Mouse (Mus musculus) CD4-positive helper T cell, adult 2 months (primary cell): ENCODE measurements at regions not wholly inside any gene's neighbourhood (a gene's known extent, or its start where the extent isn't known, plus 50 kb on each side); places are given as distances from the start of the nearest gene placed in this dataset.

Experiments used
- DNase-seq: peaks from one replicate; pipeline ENCODE4 v3.0.0-alpha.2; 2012; ENCODE audit warnings: low read depth, missing footprints, low spot score

- DNase-seq = peak; percentile 66
Measured at GRCm38 (mm10) chr3:130887540-130888312, 157.5 kb upstream of the Rpl34 start.

GRCm38 (mm10) chr3:130885974-130886373 is 155.8 kb upstream of the Rpl34 start:
- no peak for DNase-seq

GRCm38 (mm10) chr3:130884393-130884792 is 154.2 kb upstream of the Rpl34 start:
- no peak for DNase-seq

GRCm38 (mm10) chr3:130883928-130884327 is 153.7 kb upstream of the Rpl34 start:
- DNase-seq = no peak

- DNase-seq = no peak
Measured at GRCm38 (mm10) chr3:130883319-130883718, 153.1 kb upstream of the Rpl34 start.

GRCm38 (mm10) chr3:130880482-130880881 is 150.3 kb upstream of the Rpl34 start:
- DNase-seq = no peak

- peak; percentile 29 for DNase-seq
Measured at GRCm38 (mm10) chr3:130879463-130879862, 149.3 kb upstream of the Rpl34 start.

GRCm38 (mm10) chr3:130878834-130879233 is 148.6 kb upstream of the Rpl34 start:
- DNase-seq = no peak

- no peak for DNase-seq
Measured at GRCm38 (mm10) chr3:130877981-130878380, 147.8 kb upstream of the Rpl34 start.

GRCm38 (mm10) chr3:130873745-130874144 is 143.5 kb upstream of the Rpl34 start:
- no peak for DNase-seq

GRCm38 (mm10) chr3:130866952-130867632 is 136.9 kb upstream of the Rpl34 start:
- DNase-seq = no peak

- no peak for DNase-seq
Measured at GRCm38 (mm10) chr3:130864783-130865182, 134.6 kb upstream of the Rpl34 start.

- no peak for DNase-seq
Measured at GRCm38 (mm10) chr3:130863376-130863775, 133.2 kb upstream of the Rpl34 start.

- no peak for DNase-seq
Measured at GRCm38 (mm10) chr3:130860315-130860714, 130.1 kb upstream of the Rpl34 start.

GRCm38 (mm10) chr3:130853866-130854265 is 123.7 kb upstream of the Rpl34 start:
- DNase-seq = no peak

- DNase-seq = no peak
Measured at GRCm38 (mm10) chr3:130850766-130851308, 120.6 kb upstream of the Rpl34 start.

GRCm38 (mm10) chr3:130841755-130842154 is 111.6 kb upstream of the Rpl34 start:
- no peak for DNase-seq

- DNase-seq = no peak
Measured at GRCm38 (mm10) chr3:130839924-130840440, 109.8 kb upstream of the Rpl34 start.

GRCm38 (mm10) chr3:130838626-130839422 is 108.6 kb upstream of the Rpl34 start:
- no peak for DNase-seq

GRCm38 (mm10) chr3:130833722-130834121 is 103.5 kb upstream of the Rpl34 start:
- DNase-seq = no peak

GRCm38 (mm10) chr3:130833082-130833481 is 102.9 kb upstream of the Rpl34 start:
- no peak for DNase-seq

GRCm38 (mm10) chr3:130831788-130832187 is 101.6 kb upstream of the Rpl34 start:
- no peak for DNase-seq
